Mouse (Mus musculus) liver, embryonic 15.5 days (tissue): ENCODE results near the gene Scrg1. TPM values are rescaled to one million over a fixed set of nuclear protein-coding genes. Genes with fewer than 3 reads are reported as not detected.

Source experiments
- ATAC-seq: fragments of 200-750 bp; cut with Nextera tagmentation; 2 replicates; pipeline ENCODE4 v1.8.0; 2017; ENCODE audit warnings: moderate number of reproducible peaks, mild to moderate bottlenecking, moderate library complexity; ENCODE audit not compliant: insufficient read depth
- H3K27ac ChIP-seq: fragments of 300-500 bp; sonication (generic); replicated peaks from 2 replicates; pipeline ENCODE4 v1.5.1; 2015; ENCODE audit warnings: mild to moderate bottlenecking, inconsistent platforms
- H3K27me3 ChIP-seq: fragments of 300-500 bp; sonication (generic); 2 replicates; pipeline ENCODE4 v1.6.1; 2015; ENCODE audit warnings: mild to moderate bottlenecking, inconsistent platforms
- H3K36me3 ChIP-seq: fragments of 300-500 bp; sonication (generic); replicated peaks from 2 replicates; pipeline ENCODE4 v1.6.1; 2015; ENCODE audit warnings: moderate library complexity, mild to moderate bottlenecking, inconsistent platforms
- H3K4me1 ChIP-seq: fragments of 300-500 bp; sonication (generic); replicated peaks from 2 replicates; pipeline ENCODE4 v1.6.1; 2015; ENCODE audit warnings: inconsistent platforms
- H3K4me2 ChIP-seq: fragments of 300-500 bp; sonication (generic); 2 replicates; pipeline ENCODE4 v1.6.1; 2015; ENCODE audit warnings: moderate library complexity, mild to moderate bottlenecking, inconsistent platforms
- H3K4me3 ChIP-seq: fragments of 300-500 bp; sonication (generic); replicated peaks from 2 replicates; pipeline ENCODE4 v1.5.1; 2015; ENCODE audit warnings: mild to moderate bottlenecking, inconsistent platforms
- H3K9ac ChIP-seq: fragments of 300-500 bp; sonication (generic); 2 replicates; pipeline ENCODE4 v1.6.1; 2015; ENCODE audit warnings: moderate library complexity, mild to moderate bottlenecking, inconsistent platforms
- H3K9me3 ChIP-seq: fragments of 300-500 bp; sonication (generic); replicated peaks from 2 replicates; pipeline ENCODE4 v1.6.1; 2016; ENCODE audit warnings: inconsistent platforms
- WGBS: fragments of 180-500 bp; shearing (Covaris S2); methylation state at CpG from one replicate; pipeline ENCODE4 v1.1.7; 2015; ENCODE audit warnings: mixed read lengths; ENCODE audit not compliant: insufficient replicate concordance; 5-methylcytosine and 5-hydroxymethylcytosine counted together
- polyA plus RNA-seq: library from polyadenylated mRNA; unstranded; fragments of >200 nt; fragmentation: Nextera tagmentation; extraction: Ambion mirVana; gene quantifications from 2 replicates; pipeline ENCODE4 v1.2.1, GENCODE M21; 2015

Scrg1 gene
- polyA plus RNA-seq, result 0.35 TPM in 1 of 2 replicates, not detected in the other

DNA sequence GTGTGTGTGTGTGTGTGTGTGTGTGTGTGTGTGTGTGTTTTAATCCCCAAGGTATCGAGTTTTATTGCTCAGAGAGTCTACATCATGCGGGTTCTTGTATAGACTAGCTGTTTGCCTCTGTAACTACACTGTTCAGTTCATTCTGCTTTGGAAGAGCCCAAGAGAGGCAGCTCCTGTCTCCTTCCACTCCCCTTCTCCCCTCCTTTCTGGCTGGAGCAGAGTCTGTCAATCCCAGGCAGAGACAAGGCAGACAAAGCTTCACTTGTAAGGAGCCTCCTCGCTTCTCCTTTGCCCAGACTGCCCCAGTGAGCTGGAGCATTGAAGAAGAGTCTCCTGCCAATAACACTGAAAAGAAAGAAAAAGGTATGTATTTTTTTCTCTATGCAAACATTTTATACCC lies at the start of gene Scrg1:
Gene Scrg1 (plus strand): TSS at position 159 of the 400 bp plus-strand sequence.
- H3K4me3 ChIP-seq, result no peak within 1 kb of the TSS
- ATAC-seq, result no peak
- H3K36me3 ChIP-seq, result no peaks in the 10 kb centered on the region
- H3K9me3 ChIP-seq, result no peaks in the 10 kb centered on the region
- H3K9ac ChIP-seq, result no peak within 1 kb of the TSS
- H3K4me1 ChIP-seq, result no peaks in the 10 kb centered on the region
- H3K27ac ChIP-seq, result no peak within 1 kb of the TSS
- no peaks in the 10 kb centered on the region for H3K27me3 ChIP-seq
- H3K4me2 ChIP-seq, result no peak within 1 kb of the TSS
- 51% methylated on average over 3 of the region's 3 CpGs for WGBS

DNA sequence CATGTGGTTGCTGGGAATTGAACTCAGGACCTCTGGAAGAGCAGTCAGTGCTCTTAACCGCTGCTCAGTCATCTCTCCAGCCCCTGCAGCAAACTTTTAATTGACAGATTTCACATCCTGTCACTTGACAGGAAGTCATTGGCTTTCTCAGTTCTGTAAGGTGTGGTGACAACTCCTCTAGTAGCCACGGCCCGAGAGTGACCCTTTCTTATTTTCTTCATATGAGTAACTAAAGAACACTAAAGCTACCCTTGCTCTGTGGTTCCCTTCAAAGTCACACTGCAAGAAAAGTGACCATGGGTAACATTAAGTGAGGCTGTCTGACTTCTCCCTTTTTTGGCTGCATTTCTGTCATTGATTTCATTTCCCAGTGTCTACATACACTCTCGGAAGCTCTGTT lies 49.4 kb upstream of the Scrg1 start:
- no peak for ATAC-seq
- H3K9me3 ChIP-seq, result no peaks in the 10 kb centered on the region
- H3K4me3 ChIP-seq, result no peak overlapping the region
- H3K27ac ChIP-seq, result no peak overlapping the region
- H3K4me2 ChIP-seq, result no peak overlapping the region
- 48% methylated on average over 4 of the region's 4 CpGs for WGBS
- H3K27me3 ChIP-seq, result peaks cover 20% of the 10 kb centered on the region
- H3K36me3 ChIP-seq, result no peaks in the 10 kb centered on the region
- H3K9ac ChIP-seq, result no peak overlapping the region
- no peaks in the 10 kb centered on the region for H3K4me1 ChIP-seq

DNA sequence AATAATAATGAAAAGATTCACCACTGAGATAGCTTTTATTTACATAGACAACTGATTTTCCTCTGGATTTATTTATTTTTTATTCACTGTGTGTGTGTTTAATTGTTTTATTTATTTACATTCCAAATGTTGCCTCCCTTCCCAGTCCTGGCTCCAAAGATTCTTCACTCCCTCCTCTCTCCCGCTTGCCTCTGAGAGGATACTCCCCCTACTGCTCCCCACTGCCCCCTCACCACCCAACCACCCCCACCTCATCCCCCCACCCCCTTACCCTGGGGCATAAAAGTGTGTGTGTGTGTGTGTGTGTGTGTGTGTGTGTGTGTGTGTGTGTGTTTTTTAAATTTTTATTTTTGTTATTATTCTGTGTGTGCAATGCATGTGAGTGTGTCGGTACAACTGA lies 46.4 kb upstream of the Scrg1 start:
- Histone ChIP-seq H3K4me1 (no peaks in the 10 kb centered on the region), H3K9me3 (no peaks in the 10 kb centered on the region), H3K4me2 (no peak overlapping the region), H3K27me3 (peaks cover 31% of the 10 kb centered on the region), H3K36me3 (no peaks in the 10 kb centered on the region), H3K9ac (no peak overlapping the region), H3K4me3 (no peak overlapping the region), H3K27ac (no peak overlapping the region)
- 54% methylated on average over 2 of the region's 2 CpGs for WGBS
- ATAC-seq, result no peak

DNA sequence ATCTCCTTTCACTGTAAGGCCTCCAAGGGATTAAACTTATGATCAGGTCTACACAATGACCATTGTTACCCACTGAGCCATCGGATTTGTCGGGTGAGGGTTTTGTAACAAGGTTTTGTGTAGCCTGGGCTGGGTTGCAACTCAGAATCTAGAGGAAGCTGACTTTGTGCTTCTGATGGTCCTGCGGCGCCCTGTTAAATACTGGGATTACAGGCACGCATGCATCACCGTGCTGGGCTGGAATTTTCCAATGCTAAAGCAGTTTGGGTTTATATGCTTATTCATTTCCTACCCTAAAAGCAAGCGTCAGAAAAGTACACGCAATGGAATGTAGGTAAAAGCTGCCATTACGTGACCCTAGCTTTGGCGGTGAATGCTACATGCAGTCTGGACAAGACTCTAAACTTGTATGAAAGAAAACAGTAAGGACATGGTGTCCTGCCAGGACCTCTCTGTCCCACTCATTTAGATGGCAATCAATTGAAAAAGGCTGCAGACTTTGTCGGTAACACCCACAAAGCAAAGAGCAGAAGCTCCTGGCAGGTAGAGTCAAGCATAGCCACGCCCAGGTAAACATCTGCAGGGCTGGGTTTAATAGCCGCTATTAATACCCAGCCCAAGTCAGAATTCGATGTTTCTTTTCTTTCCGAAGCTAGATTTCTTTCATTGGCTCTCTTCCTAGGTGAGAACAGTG lies 45.8 kb upstream of the Scrg1 start:
- peaks cover 31% of the 10 kb centered on the region for H3K27me3 ChIP-seq
- no peak overlapping the region for H3K9ac ChIP-seq
- WGBS, result 35% methylated on average over 15 of the region's 15 CpGs
- no peaks in the 10 kb centered on the region for H3K36me3 ChIP-seq
- no peak overlapping the region for H3K4me2 ChIP-seq
- H3K27ac ChIP-seq, result no peak overlapping the region
- ATAC-seq, result no peak
- H3K4me3 ChIP-seq, result no peak overlapping the region
- no peaks in the 10 kb centered on the region for H3K4me1 ChIP-seq
- H3K9me3 ChIP-seq, result no peaks in the 10 kb centered on the region

DNA sequence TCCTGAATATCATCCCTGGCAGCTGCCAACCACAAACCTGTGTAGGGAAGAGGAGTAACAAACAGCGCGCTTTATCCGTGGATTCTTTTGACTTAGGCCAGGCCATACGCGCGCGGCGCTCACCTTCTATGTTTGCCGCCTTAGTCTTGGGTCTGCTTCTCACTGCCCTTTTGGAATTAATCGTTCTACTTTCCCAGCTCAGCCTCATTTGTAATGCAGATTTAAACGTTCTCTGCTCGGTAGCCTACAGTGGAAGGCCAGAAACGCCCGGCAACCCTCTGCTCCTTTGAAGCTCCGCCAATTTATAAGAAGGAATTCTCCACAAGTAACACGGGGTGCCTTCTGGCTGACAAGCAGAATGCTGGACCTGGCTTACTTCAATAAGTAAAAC lies 45.3 kb upstream of the Scrg1 start:
- no peaks in the 10 kb centered on the region for H3K9me3 ChIP-seq
- no peaks in the 10 kb centered on the region for H3K4me1 ChIP-seq
- H3K4me2 ChIP-seq, result no peak overlapping the region
- ATAC-seq, result no peak
- 19% methylated on average over 16 of the region's 16 CpGs for WGBS
- H3K9ac ChIP-seq, result no peak overlapping the region
- peaks cover 31% of the 10 kb centered on the region for H3K27me3 ChIP-seq
- no peak overlapping the region for H3K27ac ChIP-seq
- H3K4me3 ChIP-seq, result no peak overlapping the region
- no peaks in the 10 kb centered on the region for H3K36me3 ChIP-seq

DNA sequence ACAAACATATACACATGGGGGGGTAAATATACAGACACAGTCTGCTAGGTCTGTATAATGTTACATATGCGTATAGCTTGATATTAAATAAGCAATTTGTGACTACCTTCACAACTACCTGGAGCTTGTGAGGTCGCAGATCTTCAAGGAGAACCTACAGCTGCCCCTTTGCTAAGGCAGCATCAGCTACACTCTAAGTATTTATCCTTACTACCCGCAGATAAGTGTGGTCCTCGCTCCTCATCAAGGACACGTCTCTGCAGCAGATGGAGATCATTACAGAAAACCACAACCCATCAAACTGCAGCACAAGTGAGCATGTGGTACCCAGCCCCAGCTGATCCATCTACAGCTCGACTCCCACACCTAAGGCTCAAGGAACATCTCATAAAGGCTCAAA lies 44.4 kb upstream of the Scrg1 start:
- WGBS, result 50% methylated on average over 6 of the region's 6 CpGs
- no peaks in the 10 kb centered on the region for H3K9me3 ChIP-seq
- no peak overlapping the region for H3K4me3 ChIP-seq
- H3K9ac ChIP-seq, result no peak overlapping the region
- H3K4me2 ChIP-seq, result no peak overlapping the region
- peaks cover 31% of the 10 kb centered on the region for H3K27me3 ChIP-seq
- H3K27ac ChIP-seq, result no peak overlapping the region
- ATAC-seq, result no peak
- H3K4me1 ChIP-seq, result no peaks in the 10 kb centered on the region
- H3K36me3 ChIP-seq, result no peaks in the 10 kb centered on the region

DNA sequence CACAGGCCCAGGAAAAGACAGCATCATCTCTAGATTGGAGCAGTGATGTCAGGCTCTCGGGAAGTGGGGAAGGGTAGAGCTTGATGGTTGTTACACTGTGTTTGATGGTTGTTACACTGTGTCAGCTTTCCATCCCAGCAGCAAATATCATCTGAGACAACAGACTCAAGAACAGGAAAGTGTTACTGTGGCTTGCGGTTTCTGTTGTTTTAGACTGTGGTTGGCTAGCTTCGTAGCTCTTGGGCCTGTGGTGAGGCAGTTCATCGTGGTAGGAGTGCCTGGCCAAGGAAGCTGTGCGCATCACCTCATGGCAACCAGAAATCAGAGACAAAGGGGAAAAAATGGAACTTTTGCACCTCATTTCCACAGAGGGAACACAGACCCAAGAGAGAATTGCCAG lies 38.9 kb upstream of the Scrg1 start:
- Histone ChIP-seq H3K4me1 (no peaks in the 10 kb centered on the region), H3K27ac (no peak overlapping the region), H3K4me2 (no peak overlapping the region), H3K27me3 (0 out of 2 replicates have a peak, but pooled peaks cover 6% of the 10 kb centered on the region), H3K9ac (no peak overlapping the region), H3K36me3 (no peaks in the 10 kb centered on the region), H3K4me3 (no peak overlapping the region), H3K9me3 (no peaks in the 10 kb centered on the region)
- WGBS, result 58% methylated on average over 5 of the region's 5 CpGs
- no peak for ATAC-seq

DNA sequence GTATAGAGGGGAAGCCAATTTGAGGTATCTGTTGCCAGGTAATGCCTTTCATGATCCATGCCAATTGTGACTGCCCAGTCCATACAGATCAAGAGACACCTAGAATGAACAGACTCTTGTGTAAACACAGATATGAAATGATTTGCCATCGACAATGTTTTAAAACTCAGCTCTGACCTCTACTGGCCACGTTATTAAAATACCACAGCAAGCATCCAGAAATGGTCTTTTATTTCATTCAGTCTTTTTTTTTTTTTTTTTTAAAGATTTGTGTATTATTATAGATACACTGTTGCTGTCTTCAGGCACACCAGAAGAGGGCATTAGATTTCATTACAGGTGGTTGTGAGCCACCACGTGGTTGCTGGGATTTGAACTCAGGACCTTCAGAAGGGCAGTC lies 29.6 kb upstream of the Scrg1 start:
- Histone ChIP-seq H3K9ac (no peak overlapping the region), H3K4me1 (no peaks in the 10 kb centered on the region), H3K27ac (no peak overlapping the region), H3K27me3 (no peaks in the 10 kb centered on the region; the same call in 1 of the 2 replicates), H3K4me2 (no peak overlapping the region), H3K9me3 (no peaks in the 10 kb centered on the region), H3K36me3 (no peaks in the 10 kb centered on the region), H3K4me3 (no peak overlapping the region)
- WGBS, result 7% methylated on average over 3 of the region's 3 CpGs
- ATAC-seq, result no peak

DNA sequence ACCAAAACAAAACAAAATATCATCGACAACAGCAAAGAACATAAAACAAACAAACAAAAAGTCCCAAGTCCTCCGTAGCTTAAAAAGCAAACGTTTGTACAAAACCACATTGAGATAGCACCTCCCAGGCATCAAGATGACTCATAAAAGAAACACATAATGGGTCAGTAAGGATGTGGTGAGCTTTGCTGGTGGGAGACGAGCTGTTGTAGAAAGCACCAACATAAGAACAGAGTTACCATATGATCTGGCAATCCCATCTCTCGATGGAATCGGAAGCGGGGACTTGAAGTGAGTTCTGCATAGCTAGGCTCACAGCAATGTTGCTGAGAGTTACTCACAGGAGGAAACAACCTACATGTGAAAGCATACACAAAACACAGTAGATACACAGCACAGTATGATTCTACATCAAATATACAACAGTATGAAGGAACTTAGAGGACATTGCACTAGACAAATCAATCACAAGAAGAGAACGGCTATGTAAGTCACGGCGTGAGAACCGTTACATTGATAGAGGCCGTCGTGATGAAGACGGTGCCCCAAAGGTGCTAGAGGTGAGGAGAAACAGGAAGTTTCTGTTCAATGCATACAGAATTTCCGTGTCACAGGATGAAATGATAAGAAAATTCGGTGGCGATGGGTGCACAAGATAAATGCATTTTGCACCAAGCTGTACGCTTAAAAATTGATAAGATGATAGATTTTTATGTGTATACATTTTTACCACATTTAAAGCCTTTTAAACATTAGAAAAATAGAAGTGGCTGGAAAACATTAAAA lies 27.9 kb upstream of the Scrg1 start:
- Histone ChIP-seq H3K4me2 (no peak overlapping the region), H3K9ac (no peak overlapping the region), H3K27me3 (no peaks in the 10 kb centered on the region; the same call in 1 of the 2 replicates), H3K9me3 (no peaks in the 10 kb centered on the region), H3K27ac (no peak overlapping the region), H3K4me1 (no peaks in the 10 kb centered on the region), H3K36me3 (no peaks in the 10 kb centered on the region), H3K4me3 (no peak overlapping the region)
- 27% methylated on average over 18 of the region's 18 CpGs for WGBS
- no peak for ATAC-seq

DNA sequence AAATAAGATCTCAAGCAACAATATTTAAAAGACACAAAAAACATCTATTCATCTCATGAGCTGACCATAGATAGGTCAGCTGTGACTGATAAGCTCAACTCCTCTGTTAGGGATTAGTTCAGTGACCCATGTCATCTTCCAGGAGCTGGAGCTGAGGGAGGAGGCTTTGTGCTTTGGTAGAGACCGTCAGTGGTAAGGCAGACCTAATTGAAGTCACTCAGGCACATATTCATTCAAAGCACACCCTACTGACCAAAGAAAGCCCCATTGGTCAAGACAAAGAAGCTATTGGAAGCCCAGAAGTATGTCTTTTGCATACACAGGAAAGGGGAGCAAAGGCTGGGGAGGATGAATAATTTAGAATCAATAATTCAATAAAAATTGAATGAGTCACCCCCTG lies 27.2 kb upstream of the Scrg1 start:
- no peak overlapping the region for H3K4me2 ChIP-seq
- no peaks in the 10 kb centered on the region for H3K4me1 ChIP-seq
- H3K27ac ChIP-seq, result no peak overlapping the region
- H3K9ac ChIP-seq, result no peak overlapping the region
- no peaks in the 10 kb centered on the region for H3K36me3 ChIP-seq
- ATAC-seq, result no peak
- no peaks in the 10 kb centered on the region; the same call in 1 of the 2 replicates for H3K27me3 ChIP-seq
- no peaks in the 10 kb centered on the region for H3K9me3 ChIP-seq
- H3K4me3 ChIP-seq, result no peak overlapping the region
- 26% methylated on average over 1 of the region's 1 CpGs for WGBS

DNA sequence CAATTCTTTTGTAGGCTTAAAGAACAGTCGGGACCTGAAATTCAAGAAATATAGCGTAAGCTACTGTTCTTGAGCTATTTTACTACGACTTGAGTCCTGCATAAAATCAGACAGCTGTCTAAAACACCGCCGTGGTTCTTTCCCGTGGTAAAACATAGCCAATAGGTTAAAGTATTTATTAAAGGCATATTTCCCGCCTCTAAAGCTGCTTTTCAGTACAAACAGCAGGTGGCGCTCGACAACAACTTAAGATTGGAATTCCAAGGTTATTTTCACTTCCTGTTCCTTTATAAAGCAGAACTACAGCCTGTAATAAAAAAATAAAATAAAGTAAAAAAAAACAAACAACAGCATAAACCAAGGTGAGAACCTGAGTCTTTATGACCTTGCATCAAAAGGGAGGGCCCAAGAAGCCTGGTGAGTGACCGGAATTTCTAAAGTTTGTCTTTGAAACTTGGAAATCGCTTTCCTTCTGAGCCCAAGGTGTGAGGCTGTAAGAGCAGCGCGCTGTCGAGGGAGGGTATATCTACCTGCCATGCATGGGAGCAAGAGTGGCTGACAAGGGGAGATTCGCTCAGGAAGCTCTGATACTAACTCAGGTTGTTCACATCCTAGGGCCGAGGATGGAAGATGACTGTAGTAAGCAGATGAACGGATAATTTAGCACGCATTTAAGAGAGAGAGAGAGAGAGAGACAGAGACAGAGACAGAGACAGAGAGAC lies 26.4 kb upstream of the Scrg1 start:
- no peaks in the 10 kb centered on the region for H3K9me3 ChIP-seq
- H3K27me3 ChIP-seq, result no peaks in the 10 kb centered on the region; the same call in 1 of the 2 replicates
- no peak overlapping the region for H3K4me3 ChIP-seq
- H3K9ac ChIP-seq, result no peak overlapping the region
- no peak overlapping the region for H3K27ac ChIP-seq
- 32% methylated on average over 18 of the region's 18 CpGs for WGBS
- ATAC-seq, result no peak
- H3K4me1 ChIP-seq, result no peaks in the 10 kb centered on the region
- H3K36me3 ChIP-seq, result no peaks in the 10 kb centered on the region
- H3K4me2 ChIP-seq, result no peak overlapping the region
